Mouse (Mus musculus): Measurements from ENCODE around the gene Snai3. TPM values are rescaled to one million over a fixed set of nuclear protein-coding genes. Genes with fewer than 3 reads are reported as not detected.

The Snai3 gene
- polyA plus RNA-seq, 1 experiment from 2014 or later, result not detected

- Histone ChIP-seq H3K36me3 (ENCODE audit: control insufficient read depth, insufficient read depth, low read length) (peaks cover 3% of the 10 kb centered on the region; the same call in 1 of the 2 replicates), H3K27me3 (ENCODE audit: control insufficient read depth, insufficient read depth, low read length) (no peaks in the 10 kb centered on the region), H3K9ac (ENCODE audit: low read length) (no peak overlapping the region), H3K27ac (ENCODE audit: low read depth, low read length) (no peak overlapping the region), H3K4me2 (ENCODE audit: low read depth) (no peak overlapping the region), H3K4me3 (ENCODE audit: low read depth, low read length) (no peak overlapping the region), H3K9me3 (ENCODE audit: control insufficient read depth, low read length) (no peaks in the 10 kb centered on the region), H3K4me1 (ENCODE audit: control insufficient read depth, insufficient read depth, low read length) (peaks cover 14% of the 10 kb centered on the region)
- DNase-seq (ENCODE audit: low spot score), result no peak
- ATAC-seq (ENCODE audit: insufficient read depth, low FRiP score, low TSS enrichment), result no peak
- WGBS, result 85% methylated on average over 10 of the region's 10 CpGs
Measured at GRCm38 (mm10) chr8:122430058-122430636, 30.4 kb downstream of the Snai3 start.

GRCm38 (mm10) chr8:122428163-122428562, 32.4 kb downstream of the Snai3 start:
- H3K4me3 ChIP-seq (ENCODE audit: low read depth, low read length), result no peak overlapping the region
- no peak overlapping the region for H3K4me2 ChIP-seq (ENCODE audit: low read depth)
- ATAC-seq (ENCODE audit: insufficient read depth, low FRiP score, low TSS enrichment) (no peak), DNase-seq (ENCODE audit: low spot score) (no peak)
- H3K9me3 ChIP-seq (ENCODE audit: control insufficient read depth, low read length), result no peaks in the 10 kb centered on the region
- no peak overlapping the region for H3K9ac ChIP-seq (ENCODE audit: low read length)
- H3K36me3 ChIP-seq (ENCODE audit: control insufficient read depth, insufficient read depth, low read length), result no peaks in the 10 kb centered on the region
- H3K4me1 ChIP-seq (ENCODE audit: control insufficient read depth, insufficient read depth, low read length), result peaks cover 14% of the 10 kb centered on the region
- WGBS, result 93% methylated on average over 9 of the region's 9 CpGs
- H3K27ac ChIP-seq (ENCODE audit: low read depth, low read length), result no peak overlapping the region
- H3K27me3 ChIP-seq (ENCODE audit: control insufficient read depth, insufficient read depth, low read length), result no peaks in the 10 kb centered on the region

GRCm38 (mm10) chr8:122427607-122428006, 32.9 kb downstream of the Snai3 start:
- ATAC-seq (ENCODE audit: insufficient read depth, low FRiP score, low TSS enrichment) (no peak), DNase-seq (ENCODE audit: low spot score) (no peak)
- Histone ChIP-seq H3K4me2 (ENCODE audit: low read depth) (no peak overlapping the region), H3K9me3 (ENCODE audit: control insufficient read depth, low read length) (no peaks in the 10 kb centered on the region), H3K27ac (ENCODE audit: low read depth, low read length) (no peak overlapping the region), H3K27me3 (ENCODE audit: control insufficient read depth, insufficient read depth, low read length) (no peaks in the 10 kb centered on the region), H3K36me3 (ENCODE audit: control insufficient read depth, insufficient read depth, low read length) (no peaks in the 10 kb centered on the region), H3K9ac (ENCODE audit: low read length) (no peak overlapping the region), H3K4me1 (ENCODE audit: control insufficient read depth, insufficient read depth, low read length) (peaks cover 9% of the 10 kb centered on the region), H3K4me3 (ENCODE audit: low read depth, low read length) (no peak overlapping the region)
- 89% methylated on average over 7 of the region's 7 CpGs for WGBS

DNA sequence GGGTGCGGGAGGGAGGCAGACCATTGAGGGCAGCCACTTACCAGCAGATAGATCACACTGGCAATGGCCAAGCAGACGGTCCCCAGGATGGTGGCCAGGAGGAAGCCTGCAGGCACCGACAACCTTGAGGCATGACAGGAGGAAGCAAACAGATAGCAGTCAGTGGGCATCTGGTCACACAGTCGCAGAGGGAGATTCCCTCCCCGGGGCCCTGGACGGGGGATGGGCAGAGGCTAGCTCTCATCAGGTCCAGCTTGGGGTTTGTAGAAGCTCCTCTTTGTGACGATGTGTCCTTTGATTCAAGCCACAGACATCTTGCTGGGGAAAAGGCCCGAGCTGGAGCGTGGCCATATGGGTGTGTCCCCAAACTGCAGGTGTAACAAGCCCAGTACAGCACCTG, 34.4 kb downstream of the Snai3 start:
- 80% methylated on average over 9 of the region's 9 CpGs for WGBS
- Histone ChIP-seq H3K27ac (ENCODE audit: low read depth, low read length) (no peak overlapping the region), H3K36me3 (ENCODE audit: control insufficient read depth, insufficient read depth, low read length) (no peaks in the 10 kb centered on the region), H3K9ac (ENCODE audit: low read length) (no peak overlapping the region), H3K27me3 (ENCODE audit: control insufficient read depth, insufficient read depth, low read length) (no peaks in the 10 kb centered on the region), H3K4me3 (ENCODE audit: low read depth, low read length) (no peak overlapping the region), H3K9me3 (ENCODE audit: control insufficient read depth, low read length) (no peaks in the 10 kb centered on the region), H3K4me1 (ENCODE audit: control insufficient read depth, insufficient read depth, low read length) (no peaks in the 10 kb centered on the region), H3K4me2 (ENCODE audit: low read depth) (no peak overlapping the region)
- no peak for DNase-seq (ENCODE audit: low spot score)
- ATAC-seq (ENCODE audit: insufficient read depth, low FRiP score, low TSS enrichment), result no peak

- no peaks in the 10 kb centered on the region for H3K4me1 ChIP-seq (ENCODE audit: control insufficient read depth, insufficient read depth, low read length)
- 53% methylated on average over 5 of the region's 5 CpGs for WGBS
- H3K27ac ChIP-seq (ENCODE audit: low read depth, low read length), result no peak overlapping the region
- H3K4me2 ChIP-seq (ENCODE audit: low read depth), result no peak overlapping the region
- H3K36me3 ChIP-seq (ENCODE audit: control insufficient read depth, insufficient read depth, low read length), result no peaks in the 10 kb centered on the region
- no peak overlapping the region for H3K4me3 ChIP-seq (ENCODE audit: low read depth, low read length)
- no peak overlapping the region for H3K9ac ChIP-seq (ENCODE audit: low read length)
- no peak for DNase-seq (ENCODE audit: low spot score)
- ATAC-seq (ENCODE audit: insufficient read depth, low FRiP score, low TSS enrichment), result no peak
- no peaks in the 10 kb centered on the region for H3K27me3 ChIP-seq (ENCODE audit: control insufficient read depth, insufficient read depth, low read length)
- no peaks in the 10 kb centered on the region for H3K9me3 ChIP-seq (ENCODE audit: control insufficient read depth, low read length)
Measured at GRCm38 (mm10) chr8:122423659-122424058, 36.9 kb downstream of the Snai3 start.

- no peak overlapping the region for H3K9ac ChIP-seq (ENCODE audit: low read length)
- 92% methylated on average over 24 of the region's 24 CpGs for WGBS
- no peaks in the 10 kb centered on the region for H3K9me3 ChIP-seq (ENCODE audit: control insufficient read depth, low read length)
- no peaks in the 10 kb centered on the region for H3K27me3 ChIP-seq (ENCODE audit: control insufficient read depth, insufficient read depth, low read length)
- H3K4me1 ChIP-seq (ENCODE audit: control insufficient read depth, insufficient read depth, low read length), result no peaks in the 10 kb centered on the region
- no peak overlapping the region for H3K4me2 ChIP-seq (ENCODE audit: low read depth)
- H3K4me3 ChIP-seq (ENCODE audit: low read depth, low read length), result no peak overlapping the region
- ATAC-seq (ENCODE audit: insufficient read depth, low FRiP score, low TSS enrichment), result no peak
- no peak for DNase-seq (ENCODE audit: low spot score)
- H3K27ac ChIP-seq (ENCODE audit: low read depth, low read length), result no peak overlapping the region
- H3K36me3 ChIP-seq (ENCODE audit: control insufficient read depth, insufficient read depth, low read length), result peaks cover 3% of the 10 kb centered on the region; the same call in 1 of the 2 replicates
Measured at GRCm38 (mm10) chr8:122423217-122423616, 37.3 kb downstream of the Snai3 start.

DNA sequence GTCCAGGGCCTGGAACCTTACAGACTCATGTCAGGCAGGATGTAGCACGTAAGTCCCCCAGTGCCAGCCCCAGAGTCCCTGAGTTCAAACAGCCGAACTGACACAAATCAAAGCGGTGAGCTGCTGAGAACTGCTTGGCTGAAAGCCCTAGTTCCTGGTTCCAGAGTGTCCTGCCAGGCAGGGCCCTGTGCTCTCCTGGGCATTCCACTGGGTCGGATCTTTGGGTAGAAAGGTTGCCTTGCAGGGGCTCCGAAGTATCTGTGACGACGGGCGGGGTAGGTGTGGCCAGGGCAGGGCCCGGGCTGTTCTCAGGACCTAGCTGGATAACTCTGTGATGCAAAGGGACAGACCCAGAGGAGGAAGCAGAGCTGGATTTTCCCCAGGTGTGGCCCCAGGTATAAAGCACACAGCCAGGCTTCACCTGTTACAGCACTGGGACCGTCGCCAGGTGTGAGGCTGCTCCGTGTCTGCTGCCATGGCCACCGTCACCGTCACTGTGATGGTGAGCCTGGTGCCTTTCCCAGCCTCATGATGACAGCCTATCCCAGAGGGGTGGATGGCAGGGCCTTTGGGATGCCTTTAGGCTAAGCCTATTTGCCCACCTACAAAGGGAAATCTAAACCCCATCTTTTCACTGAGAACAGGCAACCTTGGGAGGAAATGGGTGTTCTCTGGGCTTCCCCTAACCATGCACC, 39.0 kb downstream of the Snai3 start, which contains the start of gene Il17c:
Il17c (plus strand) TSS at position 645 of the 695 bp plus-strand sequence.
- DNase-seq (ENCODE audit: low spot score) (no peak), ATAC-seq (ENCODE audit: insufficient read depth, low FRiP score, low TSS enrichment) (no peak)
- Histone ChIP-seq H3K4me2 (ENCODE audit: low read depth) (no peak within 1 kb of the TSS), H3K36me3 (ENCODE audit: control insufficient read depth, insufficient read depth, low read length) (peaks cover 10% of the 10 kb centered on the region), H3K4me1 (ENCODE audit: control insufficient read depth, insufficient read depth, low read length) (no peaks in the 10 kb centered on the region), H3K4me3 (ENCODE audit: low read depth, low read length) (no peak within 1 kb of the TSS), H3K27me3 (ENCODE audit: control insufficient read depth, insufficient read depth, low read length) (no peaks in the 10 kb centered on the region), H3K9ac (ENCODE audit: low read length) (no peak within 1 kb of the TSS), H3K9me3 (ENCODE audit: control insufficient read depth, low read length) (no peaks in the 10 kb centered on the region), H3K27ac (ENCODE audit: low read depth, low read length) (no peak within 1 kb of the TSS)
- 85% methylated on average over 14 of the region's 14 CpGs for WGBS

- Histone ChIP-seq H3K4me3 (ENCODE audit: low read depth, low read length) (no peak overlapping the region), H3K9ac (ENCODE audit: low read length) (no peak overlapping the region; the same call in 1 of the 2 replicates), H3K27me3 (ENCODE audit: control insufficient read depth, insufficient read depth, low read length) (no peaks in the 10 kb centered on the region), H3K36me3 (ENCODE audit: control insufficient read depth, insufficient read depth, low read length) (peaks cover 12% of the 10 kb centered on the region), H3K27ac (ENCODE audit: low read depth, low read length) (no peak overlapping the region), H3K4me1 (ENCODE audit: control insufficient read depth, insufficient read depth, low read length) (no peaks in the 10 kb centered on the region), H3K9me3 (ENCODE audit: control insufficient read depth, low read length) (no peaks in the 10 kb centered on the region), H3K4me2 (ENCODE audit: low read depth) (no peak overlapping the region)
- no peak for ATAC-seq (ENCODE audit: insufficient read depth, low FRiP score, low TSS enrichment)
- WGBS, result 77% methylated on average over 9 of the region's 9 CpGs
- no peak for DNase-seq (ENCODE audit: low spot score)
Measured at GRCm38 (mm10) chr8:122419881-122420555, 40.5 kb downstream of the Snai3 start.

Data from neural tube, embryonic 11.5 days (tissue).